ENCODE assay signal across 8 mouse cellular contexts in genomic region chr1:190174231-190174630, GRCm38 (mm10). TPM values are rescaled to one million over a fixed set of nuclear protein-coding genes. Genes with fewer than 3 reads are reported as not detected.
DNase-seq lines count a peak whose midpoint lies in the region; ATAC-seq and TF ChIP-seq lines count a peak whose summit lies in the region.

No protein-coding gene starts in this region.

- intact Hi-C loops in left cerebral cortex, postnatal 10 days (cut with DNase I), result no loop called here

- peak overlapping the region; percentile 82 for H3K4me2 ChIP-seq in embryonic facial prominence, embryonic 13.5 days
- H3K4me2 ChIP-seq in hindbrain, embryonic 16.5 days (ENCODE audit: low read length), result peak overlapping the region; percentile 75
- peak overlapping the region; percentile 77 for H3K4me2 ChIP-seq in midbrain, embryonic 15.5 days

- H3K9me3 ChIP-seq in ES-E14 (ENCODE audit: control insufficient read depth, insufficient read depth, low read depth, low read length), result no peaks in the 10 kb centered on the region
- H3K9me3 ChIP-seq in embryonic facial prominence, embryonic 13.5 days, result no peaks in the 10 kb centered on the region
- H3K9me3 ChIP-seq in hindbrain, embryonic 16.5 days (ENCODE audit: control insufficient read depth, low read length), result no peaks in the 10 kb centered on the region
- no peaks in the 10 kb centered on the region for H3K9me3 ChIP-seq in midbrain, embryonic 15.5 days

- peaks cover 0 to under 1% of the 10 kb centered on the region in 2 experiments; a peak in 1 of 4 replicates for H3K4me1 ChIP-seq in ES-E14 (ENCODE audit: control insufficient read depth in 2 of 2, insufficient read depth in 2 of 2, low read length in 2 of 2, poor library complexity in 1 of 2)
- peaks cover 36% of the 10 kb centered on the region for H3K4me1 ChIP-seq in embryonic facial prominence, embryonic 13.5 days
- peaks cover 23% of the 10 kb centered on the region for H3K4me1 ChIP-seq in hindbrain, embryonic 16.5 days (ENCODE audit: control insufficient read depth, insufficient read depth, low read depth, low read length)
- peaks cover 45% of the 10 kb centered on the region for H3K4me1 ChIP-seq in midbrain, embryonic 15.5 days

- in situ Hi-C loops in ES-E14 (cut with MboI; ENCODE audit: low sequenced_read_pairs in 2 of 2, unreplicated experiment in 2 of 2), result loop anchor here (10.0 to 25.0 kb wide), 2 partner anchors 437 to 449 kb away; partner anchors contain the start of gene Ptpn14 (in 2 of the 2)

- no peak for ATAC-seq in embryonic facial prominence, embryonic 13.5 days (ENCODE audit: insufficient number of reproducible peaks, insufficient read depth, low FRiP score, low TSS enrichment, low read depth)
- ATAC-seq in hindbrain, embryonic 16.5 days, result no peak
- ATAC-seq in midbrain, embryonic 15.5 days (replicated peaks), result no peak

- peaks cover 84% of the 10 kb centered on the region for H3K27me3 ChIP-seq in embryonic facial prominence, embryonic 13.5 days
- peaks cover 16% of the 10 kb centered on the region for H3K27me3 ChIP-seq in hindbrain, embryonic 16.5 days (replicated peaks; ENCODE audit: control insufficient read depth, insufficient read depth, low read length)
- peaks cover 29% of the 10 kb centered on the region for H3K27me3 ChIP-seq in midbrain, embryonic 15.5 days (replicated peaks)

- no peak overlapping the region for H3K9ac ChIP-seq in ES-E14 (ENCODE audit: insufficient read depth, low read depth, low read length, poor library complexity, severe bottlenecking)
- H3K9ac ChIP-seq in embryonic facial prominence, embryonic 13.5 days, result no peak overlapping the region
- no peak overlapping the region for H3K9ac ChIP-seq in hindbrain, embryonic 16.5 days (ENCODE audit: low read depth, low read length)
- no peak overlapping the region for H3K9ac ChIP-seq in midbrain, embryonic 15.5 days

- no peak overlapping the region for H3K4me3 ChIP-seq in ES-E14 (ENCODE audit: insufficient read depth in 1 of 2, low read depth in 1 of 2, low read length in 2 of 2, poor library complexity in 1 of 2, severe bottlenecking in 1 of 2)
- H3K4me3 ChIP-seq in embryonic facial prominence, embryonic 13.5 days, result peak overlapping the region; percentile 44; the same call in 1 of the 2 replicates
- no peak overlapping the region for H3K4me3 ChIP-seq in hindbrain, embryonic 16.5 days (ENCODE audit: low read length)
- 0 out of 2 replicates have a peak overlapping the region, but pooled peaks have one; percentile 6 for H3K4me3 ChIP-seq in midbrain, embryonic 15.5 days

- WGBS in embryonic facial prominence, embryonic 13.5 days, result 1% methylated on average over 13 of the region's 13 CpGs
- WGBS in hindbrain, embryonic 16.5 days, result 4% methylated on average over 13 of the region's 13 CpGs
- WGBS in midbrain, embryonic 15.5 days, result 3% methylated on average over 13 of the region's 13 CpGs

- H3K27ac ChIP-seq in ES-E14 (ENCODE audit: insufficient read depth, low read depth, low read length, poor library complexity, severe bottlenecking), result no peak overlapping the region
- no peak overlapping the region for H3K27ac ChIP-seq in embryonic facial prominence, embryonic 13.5 days
- H3K27ac ChIP-seq in hindbrain, embryonic 16.5 days (ENCODE audit: low read depth, low read length), result no peak overlapping the region
- no peak overlapping the region for H3K27ac ChIP-seq in midbrain, embryonic 15.5 days

- DNase-seq in adrenal gland, adult 2 months, result peak; percentile 54
- no peak for DNase-seq in adrenal gland, postnatal 4 days (ENCODE audit: low spot score in 2 of 2)
- peak; percentile 17 for DNase-seq in ES-E14 (ENCODE audit: low read depth, low spot score)
- DNase-seq in left cerebral cortex, postnatal 10 days (ENCODE audit: extremely low spot score in 1 of 2, low spot score in 2 of 2), result no peak
- no peak for DNase-seq in right cerebral cortex, postnatal 14 days

- H3K36me3 ChIP-seq in ES-E14 (ENCODE audit: control insufficient read depth, insufficient read depth, low read length, poor library complexity, severe bottlenecking), result no peaks in the 10 kb centered on the region
- no peaks in the 10 kb centered on the region for H3K36me3 ChIP-seq in embryonic facial prominence, embryonic 13.5 days
- no peaks in the 10 kb centered on the region for H3K36me3 ChIP-seq in hindbrain, embryonic 16.5 days (ENCODE audit: control insufficient read depth, insufficient read depth, low read length)
- no peaks in the 10 kb centered on the region for H3K36me3 ChIP-seq in midbrain, embryonic 15.5 days (replicated peaks)

TF ChIP-seq in ES-E14, 5 proteins besides CTCF, POLR2A, EP300 and RAD21:
- TF ChIP-seq HCFC1 (IDR thresholded peaks at IDR 0.05; ENCODE audit: borderline replicate concordance, insufficient read depth, low read length) (no peak), MAFK (IDR thresholded peaks at IDR 0.05; ENCODE audit: insufficient read depth, low read depth, low read length) (no peak), CHD2 (IDR thresholded peaks at IDR 0.05; ENCODE audit: low read depth, low read length) (no peak), ZNF384 (IDR thresholded peaks at IDR 0.05; ENCODE audit: low read depth, low read length) (no peak), ZC3H11A (IDR thresholded peaks at IDR 0.05; ENCODE audit: borderline replicate concordance, low read depth, low read length) (no peak)

RNA-seq across cellular contexts. Expression of gene Prox1, which starts 3.7 kb away (rescaled TPM):
- total RNA-seq in adrenal gland, adult 2 months (2021), result 10 to 100 TPM; 33.4 to 34.0 TPM
- 17.4 and 22.8 TPM in 2 replicates for polyA plus RNA-seq in adrenal gland, adult 2 months (2012; rRNA removed)
- total RNA-seq in adrenal gland, postnatal 4 days (2021), result 10 to 100 TPM; 42.7 to 52.3 TPM
- 0.11 and 0.18 TPM in 2 replicates for total RNA-seq in ES-E14 (2012; rRNA removed)
- 1.3 and 1.7 TPM in 2 replicates for polyA plus RNA-seq in embryonic facial prominence, embryonic 13.5 days (2015; fragmentation: Nextera tagmentation; extraction: Ambion mirVana)
- 6.1 and 6.9 TPM in 2 replicates for polyA plus RNA-seq in hindbrain, embryonic 16.5 days (2015; fragmentation: Nextera tagmentation; extraction: Ambion mirVana)
- 11.1 and 14.1 TPM in 2 replicates for polyA plus RNA-seq in midbrain, embryonic 15.5 days (2015; fragmentation: Nextera tagmentation; extraction: Ambion mirVana)
- 1 to 10 TPM; 7.9 to 8.3 TPM for total RNA-seq in left cerebral cortex, postnatal 10 days (2021)

Comparison
In these comparisons a context has a peak if more than half of its experiments do, and no peak if none do; other contexts are left out.
1. DNase-seq: peak in adrenal gland, adult 2 months (single experiment) and ES-E14 (single experiment); none in adrenal gland, postnatal 4 days (0 of 2), left cerebral cortex, postnatal 10 days (0 of 2) and right cerebral cortex, postnatal 14 days (single experiment).
2. H3K4me3 ChIP-seq: peak in embryonic facial prominence, embryonic 13.5 days (single experiment) and midbrain, embryonic 15.5 days (single experiment); none in ES-E14 (0 of 2) and hindbrain, embryonic 16.5 days (single experiment).
3. Peak in every context shown above with its lines, with median percentiles within 50 percentile points of each other: H3K4me2 ChIP-seq.